Mouse (Mus musculus): ENCODE results near the gene Klhl2. TPM values are rescaled to one million over a fixed set of nuclear protein-coding genes. Genes with fewer than 3 reads are reported as not detected.

Gene Klhl2
- polyA plus RNA-seq, 1 experiment from 2014 or later = 13.9 TPM

DNA sequence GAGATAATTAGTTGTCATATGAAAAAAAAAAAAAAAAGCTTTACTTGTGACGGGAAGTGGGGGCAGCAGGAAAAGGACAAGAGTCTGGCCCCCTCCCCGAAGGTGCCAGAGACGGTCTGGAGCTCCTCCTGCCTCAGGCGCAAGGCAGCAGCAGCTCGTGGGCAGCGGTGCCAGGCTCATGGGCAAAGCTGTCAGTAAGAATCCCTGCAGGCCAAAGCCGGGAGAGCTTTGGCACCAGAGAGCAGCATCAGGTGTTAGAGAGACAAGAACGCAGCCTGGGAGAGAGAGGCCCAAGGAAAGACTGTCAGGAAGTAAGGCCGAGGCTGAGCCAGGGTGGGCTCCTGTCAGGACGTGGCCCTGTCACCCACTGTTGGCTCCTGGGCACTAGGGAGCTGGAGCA, 22.5 kb downstream of the Klhl2 start:
- DNase-seq (ENCODE audit: low spot score) = no peak

DNA sequence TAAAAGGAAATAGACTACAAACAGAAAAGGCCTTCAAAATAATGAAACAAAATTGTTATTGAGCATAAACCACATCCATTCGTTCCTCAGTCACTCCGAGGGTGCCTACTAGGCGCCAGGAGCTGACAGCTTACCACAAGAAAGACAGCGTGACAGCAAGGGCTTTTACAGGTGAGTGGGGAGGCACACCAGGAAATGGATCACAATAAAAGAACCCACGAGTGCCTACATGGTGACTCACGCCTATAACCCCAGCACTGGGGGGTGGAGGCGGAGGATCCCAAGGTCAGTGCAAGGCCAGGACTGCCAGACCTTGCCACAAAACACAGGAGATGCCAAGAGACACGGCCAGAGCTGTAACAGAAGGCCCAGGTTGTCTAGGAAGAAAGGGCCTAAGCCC, 23.4 kb downstream of the Klhl2 start:
- Histone ChIP-seq H3K4me3 (ENCODE audit: low read depth, low read length) (no peak overlapping the region), H3K4me2 (ENCODE audit: low read depth, low read length) (no peak overlapping the region), H3K36me3 (replicated peaks; ENCODE audit: control insufficient read depth, insufficient read depth, low read depth, low read length) (no peaks in the 10 kb centered on the region), H3K9me3 (replicated peaks; ENCODE audit: control insufficient read depth, low read length) (no peaks in the 10 kb centered on the region), H3K9ac (replicated peaks; ENCODE audit: low read length) (no peak overlapping the region), H3K4me1 (ENCODE audit: control insufficient read depth, insufficient read depth, low read length) (no peaks in the 10 kb centered on the region), H3K27me3 (ENCODE audit: control insufficient read depth, insufficient read depth, low read length) (no peaks in the 10 kb centered on the region), H3K27ac (replicated peaks; ENCODE audit: low read depth, low read length) (no peak overlapping the region)
- WGBS = 80% methylated on average over 8 of the region's 8 CpGs
- ATAC-seq (replicated peaks; ENCODE audit: insufficient number of reproducible peaks, low FRiP score, low TSS enrichment, low read depth) (no peak), DNase-seq (ENCODE audit: low spot score) (no peak)

More for the DNA sequence above, 22.5 kb downstream of the Klhl2 start:
- Histone ChIP-seq H3K4me1 (ENCODE audit: control insufficient read depth, insufficient read depth, low read length) (no peaks in the 10 kb centered on the region), H3K9ac (replicated peaks; ENCODE audit: low read length) (no peak overlapping the region), H3K36me3 (replicated peaks; ENCODE audit: control insufficient read depth, insufficient read depth, low read depth, low read length) (no peaks in the 10 kb centered on the region), H3K27ac (replicated peaks; ENCODE audit: low read depth, low read length) (no peak overlapping the region), H3K9me3 (replicated peaks; ENCODE audit: control insufficient read depth, low read length) (no peaks in the 10 kb centered on the region), H3K27me3 (ENCODE audit: control insufficient read depth, insufficient read depth, low read length) (no peaks in the 10 kb centered on the region), H3K4me3 (ENCODE audit: low read depth, low read length) (no peak overlapping the region), H3K4me2 (ENCODE audit: low read depth, low read length) (no peak overlapping the region)
- ATAC-seq (replicated peaks; ENCODE audit: insufficient number of reproducible peaks, low FRiP score, low TSS enrichment, low read depth) = no peak
- WGBS = 85% methylated on average over 10 of the region's 10 CpGs

GRCm38 (mm10) chr8:64823905-64824304, 25.9 kb downstream of the Klhl2 start:
- ATAC-seq (replicated peaks; ENCODE audit: insufficient number of reproducible peaks, low FRiP score, low TSS enrichment, low read depth) (no peak; the same call in 1 of the 2 replicates), DNase-seq (ENCODE audit: low spot score) (no peak)
- Histone ChIP-seq H3K9ac (replicated peaks; ENCODE audit: low read length) (no peak overlapping the region), H3K36me3 (replicated peaks; ENCODE audit: control insufficient read depth, insufficient read depth, low read depth, low read length) (no peaks in the 10 kb centered on the region), H3K27ac (replicated peaks; ENCODE audit: low read depth, low read length) (no peak overlapping the region), H3K9me3 (replicated peaks; ENCODE audit: control insufficient read depth, low read length) (no peaks in the 10 kb centered on the region), H3K4me2 (ENCODE audit: low read depth, low read length) (no peak overlapping the region), H3K4me3 (ENCODE audit: low read depth, low read length) (no peak overlapping the region), H3K27me3 (ENCODE audit: control insufficient read depth, insufficient read depth, low read length) (no peaks in the 10 kb centered on the region), H3K4me1 (ENCODE audit: control insufficient read depth, insufficient read depth, low read length) (no peaks in the 10 kb centered on the region)
- WGBS = 88% methylated on average over 11 of the region's 11 CpGs

DNA sequence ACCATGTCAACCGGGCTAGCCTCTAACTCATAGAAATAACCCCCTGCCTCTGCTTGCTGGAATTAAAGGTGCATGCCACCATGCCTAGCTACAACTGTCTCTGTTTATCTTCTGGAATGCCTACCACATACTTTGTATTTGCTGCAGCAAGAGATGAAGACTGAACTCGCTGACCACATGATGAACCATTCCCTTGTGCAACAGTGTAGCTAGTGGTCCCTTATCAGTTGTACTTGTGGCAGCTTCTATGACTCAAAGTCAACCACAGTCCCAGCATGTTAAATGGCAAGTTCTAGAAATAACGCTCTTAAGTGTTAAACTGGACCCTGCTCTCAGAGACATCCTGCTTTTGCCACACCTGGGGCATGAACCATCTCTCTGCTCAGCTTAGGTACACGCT, 28.9 kb downstream of the Klhl2 start:
- Histone ChIP-seq H3K9me3 (replicated peaks; ENCODE audit: control insufficient read depth, low read length) (no peaks in the 10 kb centered on the region), H3K27me3 (ENCODE audit: control insufficient read depth, insufficient read depth, low read length) (no peaks in the 10 kb centered on the region), H3K4me3 (ENCODE audit: low read depth, low read length) (no peak overlapping the region), H3K27ac (replicated peaks; ENCODE audit: low read depth, low read length) (no peak overlapping the region), H3K9ac (replicated peaks; ENCODE audit: low read length) (no peak overlapping the region), H3K36me3 (replicated peaks; ENCODE audit: control insufficient read depth, insufficient read depth, low read depth, low read length) (no peaks in the 10 kb centered on the region), H3K4me1 (ENCODE audit: control insufficient read depth, insufficient read depth, low read length) (no peaks in the 10 kb centered on the region), H3K4me2 (ENCODE audit: low read depth, low read length) (no peak overlapping the region)
- DNase-seq (ENCODE audit: low spot score) (no peak), ATAC-seq (replicated peaks; ENCODE audit: insufficient number of reproducible peaks, low FRiP score, low TSS enrichment, low read depth) (no peak)
- WGBS = 94% methylated on average over 4 of the region's 4 CpGs

DNA sequence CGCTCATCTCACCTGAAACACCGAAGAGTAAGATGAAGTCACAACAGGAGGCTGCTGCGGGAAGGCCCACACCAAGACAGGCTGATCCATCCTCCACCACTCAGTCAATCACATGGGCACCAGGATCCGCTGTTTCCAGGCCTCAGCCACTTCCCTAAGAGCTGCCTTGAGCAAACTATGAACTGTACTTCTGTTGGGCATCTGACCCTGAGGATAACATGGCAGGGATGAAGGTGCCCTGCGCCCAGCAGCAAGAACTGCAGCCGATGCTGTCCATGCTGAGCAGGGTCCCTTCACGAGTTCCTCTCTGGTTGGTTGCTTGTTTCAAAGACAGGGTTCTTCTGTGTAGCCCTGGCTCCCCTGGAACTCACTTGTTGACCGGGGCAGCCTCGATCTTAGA, 38.0 kb downstream of the Klhl2 start:
- no peak overlapping the region for H3K4me2 ChIP-seq (ENCODE audit: low read depth, low read length)
- WGBS = 95% methylated on average over 9 of the region's 9 CpGs
- no peak overlapping the region for H3K27ac ChIP-seq (replicated peaks; ENCODE audit: low read depth, low read length)
- DNase-seq (ENCODE audit: low spot score) = no peak
- no peak for ATAC-seq (replicated peaks; ENCODE audit: insufficient number of reproducible peaks, low FRiP score, low TSS enrichment, low read depth)
- H3K36me3 ChIP-seq (replicated peaks; ENCODE audit: control insufficient read depth, insufficient read depth, low read depth, low read length) = no peaks in the 10 kb centered on the region
- H3K9me3 ChIP-seq (replicated peaks; ENCODE audit: control insufficient read depth, low read length) = no peaks in the 10 kb centered on the region
- H3K9ac ChIP-seq (replicated peaks; ENCODE audit: low read length) = no peak overlapping the region
- no peaks in the 10 kb centered on the region for H3K4me1 ChIP-seq (ENCODE audit: control insufficient read depth, insufficient read depth, low read length)
- H3K27me3 ChIP-seq (ENCODE audit: control insufficient read depth, insufficient read depth, low read length) = no peaks in the 10 kb centered on the region
- H3K4me3 ChIP-seq (ENCODE audit: low read depth, low read length) = no peak overlapping the region

DNA sequence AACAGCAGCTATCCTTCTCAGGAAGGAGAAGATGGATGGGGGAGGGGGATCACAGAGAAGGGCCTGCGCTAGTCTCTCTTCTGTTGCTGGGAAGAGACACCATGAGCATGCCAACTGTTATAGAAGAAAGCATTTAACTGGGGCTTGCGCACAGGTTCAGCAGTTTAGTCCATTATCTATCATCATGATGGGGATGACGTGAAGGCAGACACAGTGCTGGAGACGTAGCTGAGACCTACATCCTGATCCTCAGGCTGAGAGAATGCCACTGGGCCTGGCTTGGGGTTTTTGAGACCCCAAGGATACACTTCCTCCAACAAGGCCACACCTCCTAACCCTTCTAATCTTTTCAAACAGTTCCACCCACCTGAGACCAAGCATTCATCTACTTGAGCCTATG, 38.7 kb downstream of the Klhl2 start:
- no peak for ATAC-seq (replicated peaks; ENCODE audit: insufficient number of reproducible peaks, low FRiP score, low TSS enrichment, low read depth)

DNA sequence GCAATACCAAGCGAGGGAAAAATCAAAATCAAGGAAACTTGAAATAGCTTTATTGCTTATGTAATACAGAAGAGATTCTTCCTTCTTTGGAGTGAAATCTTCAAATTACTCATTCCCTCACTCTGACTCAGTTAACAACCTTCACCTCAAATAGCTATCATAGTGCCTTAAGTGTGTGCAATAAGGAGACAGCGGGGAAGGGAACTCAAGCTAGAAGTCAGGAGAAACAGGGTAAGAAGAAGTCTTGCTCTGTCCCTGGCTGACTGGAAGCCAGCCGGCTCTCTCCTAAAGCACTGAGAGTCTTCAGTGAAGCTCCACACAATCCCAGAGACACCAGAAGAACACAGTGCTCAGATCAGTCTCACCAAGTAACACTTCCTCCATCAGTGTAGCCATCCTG, 43.3 kb downstream of the Klhl2 start:
- DNase-seq (ENCODE audit: low spot score) = no peak
- WGBS = 88% methylated on average over 3 of the region's 3 CpGs
- H3K9ac ChIP-seq (replicated peaks; ENCODE audit: low read length) = no peak overlapping the region
- H3K27me3 ChIP-seq (ENCODE audit: control insufficient read depth, insufficient read depth, low read length) = no peaks in the 10 kb centered on the region
- H3K4me1 ChIP-seq (ENCODE audit: control insufficient read depth, insufficient read depth, low read length) = no peaks in the 10 kb centered on the region
- no peak overlapping the region for H3K27ac ChIP-seq (replicated peaks; ENCODE audit: low read depth, low read length)
- no peaks in the 10 kb centered on the region for H3K9me3 ChIP-seq (replicated peaks; ENCODE audit: control insufficient read depth, low read length)
- H3K36me3 ChIP-seq (replicated peaks; ENCODE audit: control insufficient read depth, insufficient read depth, low read depth, low read length) = no peaks in the 10 kb centered on the region
- H3K4me3 ChIP-seq (ENCODE audit: low read depth, low read length) = no peak overlapping the region
- no peak overlapping the region for H3K4me2 ChIP-seq (ENCODE audit: low read depth, low read length)
- no peak for ATAC-seq (replicated peaks; ENCODE audit: insufficient number of reproducible peaks, low FRiP score, low TSS enrichment, low read depth)

More for the DNA sequence above, 38.7 kb downstream of the Klhl2 start:
- WGBS = 92% methylated on average over 4 of the region's 4 CpGs
- Histone ChIP-seq H3K9me3 (replicated peaks; ENCODE audit: control insufficient read depth, low read length) (no peaks in the 10 kb centered on the region), H3K4me1 (ENCODE audit: control insufficient read depth, insufficient read depth, low read length) (no peaks in the 10 kb centered on the region), H3K9ac (replicated peaks; ENCODE audit: low read length) (no peak overlapping the region), H3K27me3 (ENCODE audit: control insufficient read depth, insufficient read depth, low read length) (no peaks in the 10 kb centered on the region), H3K4me2 (ENCODE audit: low read depth, low read length) (no peak overlapping the region), H3K36me3 (replicated peaks; ENCODE audit: control insufficient read depth, insufficient read depth, low read depth, low read length) (no peaks in the 10 kb centered on the region), H3K4me3 (ENCODE audit: low read depth, low read length) (no peak overlapping the region), H3K27ac (replicated peaks; ENCODE audit: low read depth, low read length) (no peak overlapping the region)
- no peak for DNase-seq (ENCODE audit: low spot score)

GRCm38 (mm10) chr8:64804971-64805370, 44.8 kb downstream of the Klhl2 start:
- H3K4me1 ChIP-seq (ENCODE audit: control insufficient read depth, insufficient read depth, low read length) = no peaks in the 10 kb centered on the region
- no peak for ATAC-seq (replicated peaks; ENCODE audit: insufficient number of reproducible peaks, low FRiP score, low TSS enrichment, low read depth)
- no peak overlapping the region for H3K4me3 ChIP-seq (ENCODE audit: low read depth, low read length)
- no peak overlapping the region for H3K27ac ChIP-seq (replicated peaks; ENCODE audit: low read depth, low read length)
- WGBS = 87% methylated on average over 4 of the region's 4 CpGs
- no peaks in the 10 kb centered on the region for H3K36me3 ChIP-seq (replicated peaks; ENCODE audit: control insufficient read depth, insufficient read depth, low read depth, low read length)
- H3K9ac ChIP-seq (replicated peaks; ENCODE audit: low read length) = no peak overlapping the region
- no peaks in the 10 kb centered on the region for H3K9me3 ChIP-seq (replicated peaks; ENCODE audit: control insufficient read depth, low read length)
- H3K4me2 ChIP-seq (ENCODE audit: low read depth, low read length) = no peak overlapping the region
- no peaks in the 10 kb centered on the region for H3K27me3 ChIP-seq (ENCODE audit: control insufficient read depth, insufficient read depth, low read length)
- DNase-seq (ENCODE audit: low spot score) = no peak

All from embryonic facial prominence, embryonic 11.5 days (tissue).